Mouse (Mus musculus) embryonic fibroblast, embryonic 13.5 days (primary cell): ENCODE results near the gene Fem1b. TPM values are rescaled to one million over a fixed set of nuclear protein-coding genes. Genes with fewer than 3 reads are reported as not detected.
"Not testable (repeated sequence)": the region's sequence is repeated elsewhere in the genome, so short reads cannot be mapped to it uniquely, and the experiment has no call there.

Source experiments
- H3K27ac ChIP-seq: 2 replicates; pipeline ENCODE4 v1.5.1; 2012; ENCODE audit warnings: low read length, control low read depth, inconsistent platforms; ENCODE audit not compliant: insufficient read depth
- H3K4me1 ChIP-seq: 2 replicates; pipeline ENCODE4 v1.6.1; 2011; ENCODE audit warnings: low read length; ENCODE audit not compliant: control insufficient read depth, insufficient read depth
- H3K4me3 ChIP-seq: 2 replicates; pipeline ENCODE4 v1.5.1; 2011; ENCODE audit warnings: mild to moderate bottlenecking, control low read depth, low read length; ENCODE audit not compliant: insufficient read depth
- CTCF ChIP-seq: IDR thresholded peaks from 2 replicates; pipeline ENCODE4 v1.5.1; 2011; ENCODE audit warnings: mild to moderate bottlenecking, control low read depth, low read length, moderate library complexity, borderline replicate concordance; ENCODE audit not compliant: insufficient read depth
- POLR2A ChIP-seq: IDR thresholded peaks from 2 replicates; pipeline ENCODE4 v1.6.1; 2011; ENCODE audit warnings: low read depth, mild to moderate bottlenecking, control low read depth, low read length, moderate library complexity
- polyA plus RNA-seq: library from polyadenylated mRNA; stranded (reverse); fragments of >200 nt; gene quantifications from 2 replicates; pipeline ENCODE4 v1.2.4, GENCODE M21; 2011; ENCODE audit warnings: low read depth; ENCODE audit not compliant: missing spikeins, insufficient read length

Gene Fem1b
- polyA plus RNA-seq, 1 experiment = 41.2 TPM

- H3K4me3 ChIP-seq = peak overlapping the region; percentile 1; the same call in 1 of the 2 replicates
- H3K4me1 ChIP-seq = peaks cover 3% of the 10 kb centered on the region; the same call in 1 of the 2 replicates
- TF ChIP-seq CTCF (no peak), POLR2A (no peak)
- H3K27ac ChIP-seq = no peak overlapping the region
Measured at GRCm38 (mm10) chr9:62827939-62828652, 16.4 kb upstream of the Fem1b start.

GRCm38 (mm10) chr9:62826456-62826855, 14.7 kb upstream of the Fem1b start:
- Histone ChIP-seq H3K27ac (no peak overlapping the region), H3K4me1 (peaks cover 3% of the 10 kb centered on the region; the same call in 1 of the 2 replicates), H3K4me3 (no peak overlapping the region)
- TF ChIP-seq CTCF (no peak), POLR2A (no peak)

DNA sequence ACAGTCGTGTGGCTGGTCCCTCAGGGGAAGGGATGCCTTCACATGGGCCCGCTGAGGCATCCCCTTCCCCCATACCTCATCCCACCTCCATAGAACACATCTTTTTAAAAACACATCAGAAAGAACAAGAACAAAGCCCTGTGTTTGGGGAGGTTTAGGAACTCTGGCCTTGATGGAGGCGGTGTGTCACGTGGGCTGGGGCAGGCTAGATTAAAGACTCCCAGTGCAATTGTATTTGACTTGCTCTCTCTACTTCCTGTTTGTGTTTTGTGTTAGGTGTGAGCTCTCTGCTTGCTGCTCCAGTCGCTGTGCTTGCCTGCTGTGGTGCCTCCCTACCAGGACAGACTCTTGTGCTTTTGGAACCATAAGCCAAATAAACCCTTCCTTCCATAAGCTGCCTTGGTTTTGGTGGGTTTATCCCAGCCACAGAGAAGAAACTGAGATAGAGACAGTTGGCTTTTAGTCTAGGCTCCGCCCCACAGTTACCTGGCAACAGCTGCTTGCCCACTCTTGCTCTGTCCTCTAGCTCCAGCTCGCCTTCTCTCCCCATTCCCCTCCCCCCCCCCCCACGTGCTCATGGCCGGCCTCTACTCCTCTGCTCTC, 14.2 kb upstream of the Fem1b start:
- TF ChIP-seq CTCF = no peak
- TF ChIP-seq POLR2A = no peak
- Histone ChIP-seq H3K4me3 (no peak overlapping the region), H3K27ac (no peak overlapping the region)

GRCm38 (mm10) chr9:62821811-62822210, 10.1 kb upstream of the Fem1b start:
- TF ChIP-seq POLR2A (no peak), CTCF (no peak)
- Histone ChIP-seq H3K4me3 (no peak overlapping the region), H3K27ac (no peak overlapping the region), H3K4me1 (peaks cover 14% of the 10 kb centered on the region)

More for the DNA sequence above, 14.2 kb upstream of the Fem1b start:
- peaks cover 3% of the 10 kb centered on the region; the same call in 1 of the 2 replicates for H3K4me1 ChIP-seq

- no peak for TF ChIP-seq POLR2A
- no peak for TF ChIP-seq CTCF
- H3K27ac ChIP-seq = no peak overlapping the region
- peaks cover 12% of the 10 kb centered on the region for H3K4me1 ChIP-seq
- H3K4me3 ChIP-seq = no peak overlapping the region
Measured at GRCm38 (mm10) chr9:62820829-62821228, 9.1 kb upstream of the Fem1b start.

DNA sequence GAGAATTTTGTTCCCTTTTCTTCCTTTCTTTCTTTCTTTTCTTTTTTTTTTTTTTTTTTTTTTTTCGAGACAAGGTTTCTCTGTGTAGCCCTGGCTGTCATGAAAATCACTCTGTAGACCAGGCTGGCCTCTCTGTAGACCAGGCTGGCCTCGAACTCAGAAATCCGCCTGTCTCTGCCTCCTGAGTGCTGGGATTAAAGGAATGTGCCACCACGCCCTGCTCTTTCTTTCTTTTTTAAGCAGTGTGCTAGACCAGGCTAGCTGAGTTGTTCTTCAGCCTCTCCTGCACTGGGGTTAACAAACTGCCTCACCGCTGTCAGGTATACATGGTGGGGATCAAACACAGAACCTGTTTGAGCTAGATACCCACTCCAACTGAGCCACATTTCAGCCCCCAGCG, 8.2 kb upstream of the Fem1b start:
- not testable (repeated sequence) for H3K4me3 ChIP-seq, H3K27ac ChIP-seq
- H3K4me1 ChIP-seq = peaks cover 11% of the 10 kb centered on the region

DNA sequence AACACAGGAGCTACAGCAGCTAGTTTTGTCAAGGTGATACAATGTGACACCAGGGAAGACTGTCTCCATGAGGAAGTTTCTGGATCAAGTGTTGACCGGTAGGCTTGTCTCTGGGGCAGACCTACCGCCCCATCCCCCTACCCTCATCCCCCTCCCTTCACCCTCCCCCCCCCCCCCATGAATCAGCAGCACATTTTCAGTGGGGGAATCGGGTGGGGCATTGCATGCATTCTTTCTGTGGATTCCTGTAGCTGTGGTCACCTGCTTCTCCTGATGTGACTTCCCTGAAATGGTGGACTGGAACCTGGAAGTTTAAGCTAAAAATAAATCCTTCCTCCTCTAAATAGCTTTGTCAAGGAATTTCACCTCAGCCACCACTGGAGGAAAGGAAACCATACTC, 7.8 kb upstream of the Fem1b start:
- H3K4me1 ChIP-seq = peaks cover 11% of the 10 kb centered on the region
- H3K27ac ChIP-seq = no peak overlapping the region
- no peak for TF ChIP-seq POLR2A
- no peak for TF ChIP-seq CTCF
- no peak overlapping the region for H3K4me3 ChIP-seq

GRCm38 (mm10) chr9:62817828-62818614, 6.3 kb upstream of the Fem1b start:
- Histone ChIP-seq H3K4me1 (peaks cover 11% of the 10 kb centered on the region), H3K27ac (peak overlapping the region; percentile 81), H3K4me3 (no peak overlapping the region)
- TF ChIP-seq POLR2A (no peak), CTCF (no peak)

- no peak for TF ChIP-seq POLR2A
- TF ChIP-seq CTCF = no peak
- Histone ChIP-seq H3K4me3 (no peak overlapping the region), H3K27ac (peak overlapping the region; percentile 81), H3K4me1 (peaks cover 15% of the 10 kb centered on the region)
Measured at GRCm38 (mm10) chr9:62817099-62817571, 5.4 kb upstream of the Fem1b start.
